Mouse (Mus musculus) stomach, postnatal 0 days (tissue): ENCODE measurements around the gene Grn. TPM values are rescaled to one million over a fixed set of nuclear protein-coding genes. Genes with fewer than 3 reads are reported as not detected.
A peak's percentile ranks its signal among the peaks of the same experiment; 100 is the strongest.

ENCODE experiments used
- ATAC-seq: fragments of 200-750 bp; cut with Nextera tagmentation; 2 replicates; pipeline ENCODE4 v1.8.0; 2017; ENCODE audit not compliant: low FRiP score, low TSS enrichment
- DNase-seq: peaks from one replicate; pipeline ENCODE4 v3.0.0-alpha.2; 2016; ENCODE audit warnings: low spot score
- H3K27ac ChIP-seq: fragments of 300-500 bp; sonication (generic); replicated peaks from 2 replicates; pipeline ENCODE4 v1.5.1; 2014; ENCODE audit warnings: mild to moderate bottlenecking, control low read depth
- H3K27me3 ChIP-seq: fragments of 300-500 bp; sonication (generic); 2 replicates; pipeline ENCODE4 v1.6.1; 2014; ENCODE audit warnings: low read length; ENCODE audit not compliant: control insufficient read depth, insufficient read depth
- H3K36me3 ChIP-seq: fragments of 300-500 bp; sonication (generic); 2 replicates; pipeline ENCODE4 v1.6.1; 2014; ENCODE audit warnings: low read length, mixed read lengths; ENCODE audit not compliant: control insufficient read depth, insufficient read depth
- H3K4me1 ChIP-seq: fragments of 300-500 bp; sonication (generic); replicated peaks from 2 replicates; pipeline ENCODE4 v1.6.1; 2014; ENCODE audit warnings: antibody characterized with exemption; ENCODE audit not compliant: control insufficient read depth, insufficient read depth
- H3K4me2 ChIP-seq: fragments of 300-500 bp; sonication (generic); replicated peaks from 2 replicates; pipeline ENCODE4 v1.6.1; 2014; ENCODE audit warnings: low read depth, mild to moderate bottlenecking, control low read depth, moderate library complexity
- H3K4me3 ChIP-seq: fragments of 300-500 bp; sonication (generic); 2 replicates; pipeline ENCODE4 v1.5.1; 2014; ENCODE audit warnings: low read depth, low read length, control low read depth
- H3K9ac ChIP-seq: fragments of 300-500 bp; sonication (generic); 2 replicates; pipeline ENCODE4 v1.6.1; 2014; ENCODE audit warnings: mild to moderate bottlenecking, low read length, control low read depth, mixed read lengths
- H3K9me3 ChIP-seq: fragments of 300-500 bp; sonication (generic); 2 replicates; pipeline ENCODE4 v1.6.1; 2016; ENCODE audit warnings: low read length; ENCODE audit not compliant: control insufficient read depth
- CTCF ChIP-seq: IDR thresholded peaks from 2 replicates; pipeline ENCODE4 v1.5.1; 2016; ENCODE audit warnings: antibody characterized with exemption, low read depth, mild to moderate bottlenecking, moderate library complexity
- EP300 ChIP-seq: optimal IDR thresholded peaks from 2 replicates; pipeline ENCODE3; 2016; ENCODE audit warnings: antibody characterized with exemption
- WGBS: fragments of 180-500 bp; shearing (Covaris S2); extraction: QIAGEN DNeasy Blood & Tissue Kit; methylation state at CpG from one replicate; pipeline ENCODE4 v1.1.7; 2014; 5-methylcytosine and 5-hydroxymethylcytosine counted together
- polyA plus RNA-seq: library from polyadenylated mRNA; unstranded; fragments of >200 nt; fragmentation: Nextera tagmentation; extraction: Ambion mirVana; gene quantifications from 2 replicates; pipeline ENCODE4 v1.2.1, GENCODE M21; 2015

Gene Grn
- polyA plus RNA-seq, 1 experiment from 2014 or later, result 126 TPM

DNA sequence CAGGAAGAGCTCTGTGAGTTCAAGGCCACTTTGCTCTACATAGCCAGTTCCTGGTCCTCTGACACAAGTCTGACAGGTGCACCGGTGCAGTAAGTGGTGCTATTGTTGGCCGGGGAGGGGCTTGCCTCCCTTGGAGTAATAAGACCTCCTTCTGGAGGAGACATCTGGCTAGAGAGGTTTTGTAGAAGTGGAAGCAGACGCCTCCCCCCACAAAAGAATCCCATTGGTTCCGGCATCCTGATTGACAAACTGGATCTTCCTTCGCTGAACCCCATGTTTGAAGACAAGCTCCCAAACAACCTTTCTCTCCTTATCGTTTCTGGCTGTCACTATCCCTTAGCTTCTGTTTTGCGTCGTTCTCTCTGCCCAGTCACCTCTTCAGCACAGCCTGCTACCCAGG, 18.2 kb downstream of the Grn start:
- 23% methylated on average over 8 of the region's 8 CpGs for WGBS
- Histone ChIP-seq H3K4me3 (no peak overlapping the region), H3K27me3 (no peaks in the 10 kb centered on the region), H3K36me3 (no peaks in the 10 kb centered on the region), H3K27ac (peak overlapping the region; percentile 31), H3K4me1 (peaks cover 15% of the 10 kb centered on the region), H3K9me3 (no peaks in the 10 kb centered on the region), H3K4me2 (0 out of 2 replicates have a peak overlapping the region, but pooled peaks have one; percentile 96), H3K9ac (no peak overlapping the region)
- ATAC-seq (no peak), DNase-seq (no peak)
- TF ChIP-seq CTCF (no peak), EP300 (no peak)

DNA sequence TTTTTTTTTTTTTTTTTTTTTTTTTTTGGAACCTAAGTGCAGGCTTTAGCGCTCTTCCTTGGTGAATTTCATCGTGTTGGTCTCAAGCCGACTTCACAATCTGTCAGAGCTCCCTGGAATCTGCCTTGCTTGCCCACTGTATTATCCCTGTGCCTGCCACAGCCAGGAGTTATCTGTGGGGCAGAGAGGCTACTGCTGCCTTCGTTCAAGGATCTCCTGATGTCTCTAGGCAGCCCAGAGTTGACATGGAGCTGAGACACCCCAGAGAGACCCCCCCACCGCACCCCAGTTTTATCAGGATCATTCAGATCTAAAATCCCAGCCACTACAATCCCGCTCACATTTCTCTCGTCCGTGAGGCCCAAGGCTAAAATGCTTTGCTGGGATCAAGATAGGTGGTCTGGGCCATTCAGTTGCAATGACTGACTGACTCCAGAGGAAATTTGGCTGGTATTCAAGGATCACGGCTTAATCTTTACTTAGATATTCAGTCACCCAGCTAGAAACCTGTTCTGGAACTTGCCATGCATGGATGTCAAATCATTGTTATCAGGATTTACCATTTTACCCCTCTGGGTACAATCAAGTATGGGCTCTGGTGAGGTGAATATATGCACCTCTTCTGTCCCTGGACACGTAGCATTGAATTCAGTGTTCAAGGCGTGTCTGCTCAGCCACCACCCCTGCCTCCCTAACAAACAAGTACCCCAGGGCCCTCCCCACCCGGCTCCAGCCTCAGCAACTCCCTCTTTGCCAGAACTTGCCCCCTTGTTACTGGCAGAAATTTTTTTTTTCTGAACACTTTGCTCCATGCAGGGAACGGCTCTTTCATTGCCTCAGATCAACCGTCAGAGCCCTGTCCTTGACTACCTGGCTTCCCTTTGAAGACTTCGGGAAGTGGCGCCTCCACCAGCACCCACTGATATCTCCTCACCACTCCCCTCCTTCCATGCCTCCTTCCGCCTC, 19.2 kb downstream of the Grn start:
- Histone ChIP-seq H3K27ac (peak overlapping the region; percentile 58), H3K9ac (no peak overlapping the region), H3K27me3 (no peaks in the 10 kb centered on the region), H3K9me3 (no peaks in the 10 kb centered on the region), H3K4me3 (no peak overlapping the region), H3K4me1 (peaks cover 15% of the 10 kb centered on the region), H3K36me3 (no peaks in the 10 kb centered on the region), H3K4me2 (no peak overlapping the region)
- DNase-seq (no peak), ATAC-seq (no peak)
- WGBS, result 32% methylated on average over 17 of the region's 17 CpGs
- TF ChIP-seq CTCF, result no peak
- peak; percentile 66 for TF ChIP-seq EP300

DNA sequence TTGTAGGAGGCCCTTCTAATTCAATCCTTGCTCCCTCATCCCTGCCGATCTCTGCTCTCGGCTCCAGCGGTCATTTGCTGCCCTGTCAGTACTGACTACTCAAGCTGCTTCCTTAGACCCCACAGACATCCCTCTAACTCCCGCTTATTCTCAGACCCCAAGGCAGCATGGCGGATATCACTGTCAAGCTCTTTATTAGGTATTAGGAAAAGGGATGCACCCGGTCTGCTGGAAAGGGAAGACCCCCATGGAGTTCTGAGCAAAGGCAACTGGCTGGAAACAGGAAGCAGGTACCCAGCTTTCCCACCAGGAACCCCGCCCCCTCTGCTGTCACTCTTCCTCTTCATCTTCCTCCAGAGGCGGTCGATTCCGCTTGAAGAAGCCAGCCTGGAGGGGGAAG, 23.0 kb downstream of the Grn start:
- H3K36me3 ChIP-seq, result no peaks in the 10 kb centered on the region
- H3K27ac ChIP-seq, result no peak overlapping the region
- no peak overlapping the region for H3K9ac ChIP-seq
- 35% methylated on average over 10 of the region's 10 CpGs for WGBS
- TF ChIP-seq CTCF (no peak), EP300 (no peak)
- peaks cover 2% of the 10 kb centered on the region; the same call in 1 of the 2 replicates for H3K4me1 ChIP-seq
- DNase-seq (no peak), ATAC-seq (no peak)
- H3K4me2 ChIP-seq, result no peak overlapping the region
- no peak overlapping the region for H3K4me3 ChIP-seq
- H3K9me3 ChIP-seq, result no peaks in the 10 kb centered on the region
- H3K27me3 ChIP-seq, result no peaks in the 10 kb centered on the region

GRCm38 (mm10) chr11:102455740-102456396, 25.8 kb downstream of the Grn start:
- H3K27me3 ChIP-seq, result no peaks in the 10 kb centered on the region
- peak overlapping the region; percentile 70 for H3K4me2 ChIP-seq
- H3K36me3 ChIP-seq, result no peaks in the 10 kb centered on the region
- DNase-seq (peak; percentile 93), ATAC-seq (peak; percentile 84)
- H3K9ac ChIP-seq, result peak overlapping the region; percentile 56
- peak overlapping the region; percentile 67 for H3K27ac ChIP-seq
- H3K4me1 ChIP-seq, result no peaks in the 10 kb centered on the region; the same call in 1 of the 2 replicates
- peak overlapping the region; percentile 51 for H3K4me3 ChIP-seq
- no peaks in the 10 kb centered on the region for H3K9me3 ChIP-seq
- 0% methylated on average over 37 of the region's 40 CpGs for WGBS
- TF ChIP-seq EP300 (no peak), CTCF (peak; percentile 65)

DNA sequence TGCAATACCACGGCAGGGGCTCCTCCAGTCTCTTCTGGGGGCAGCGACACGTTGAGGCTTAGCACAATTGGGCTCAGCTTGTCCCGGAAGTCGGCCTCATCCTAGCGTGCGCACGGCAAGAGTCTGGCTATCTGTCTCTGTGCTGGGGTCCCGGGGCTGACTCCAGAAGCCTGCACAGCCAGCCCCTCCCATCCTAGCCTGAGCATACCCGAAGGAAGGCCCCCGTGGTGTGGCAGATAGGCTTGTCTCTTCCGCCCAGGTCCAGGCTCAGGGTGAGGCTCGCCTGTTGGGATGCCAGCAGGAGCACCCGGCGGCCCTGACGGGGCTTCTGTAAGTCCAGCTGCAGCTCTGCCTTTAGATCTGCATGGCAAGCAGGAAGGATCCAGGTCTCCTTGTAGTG, 30.4 kb downstream of the Grn start:
- Histone ChIP-seq H3K9ac (no peak overlapping the region), H3K4me1 (no peaks in the 10 kb centered on the region; the same call in 1 of the 2 replicates), H3K9me3 (no peaks in the 10 kb centered on the region), H3K4me3 (no peak overlapping the region), H3K36me3 (no peaks in the 10 kb centered on the region), H3K4me2 (no peak overlapping the region), H3K27ac (no peak overlapping the region), H3K27me3 (no peaks in the 10 kb centered on the region)
- ATAC-seq (no peak), DNase-seq (no peak)
- 56% methylated on average over 16 of the region's 16 CpGs for WGBS
- no peak for TF ChIP-seq CTCF
- TF ChIP-seq EP300, result no peak

DNA sequence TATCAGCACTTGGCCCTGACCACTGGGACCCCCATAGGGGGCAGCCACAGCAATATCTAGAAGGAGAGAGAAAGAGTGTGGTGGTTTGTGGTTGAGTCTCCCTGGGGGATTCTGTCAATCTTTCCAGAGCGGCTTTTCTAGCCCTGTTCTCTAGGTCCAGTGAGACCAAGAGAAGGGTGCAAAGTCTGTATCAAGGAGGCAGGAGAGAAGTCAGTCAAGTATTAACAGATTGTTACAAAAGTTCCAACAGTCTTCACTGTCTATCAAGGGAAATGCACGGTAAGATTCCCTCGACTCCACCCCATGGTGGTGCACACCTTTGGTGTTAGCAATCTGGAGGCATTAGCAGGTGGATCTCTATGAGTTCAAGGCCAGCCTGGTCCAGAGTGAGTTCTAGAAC, 31.6 kb downstream of the Grn start:
- Histone ChIP-seq H3K4me2 (no peak overlapping the region), H3K4me1 (0 out of 2 replicates have a peak, but pooled peaks cover 2% of the 10 kb centered on the region), H3K27ac (no peak overlapping the region), H3K36me3 (no peaks in the 10 kb centered on the region), H3K4me3 (no peak overlapping the region), H3K27me3 (no peaks in the 10 kb centered on the region), H3K9ac (no peak overlapping the region), H3K9me3 (no peaks in the 10 kb centered on the region)
- TF ChIP-seq EP300 (no peak), CTCF (no peak)
- no peak for DNase-seq
- ATAC-seq, result no peak
- WGBS, result 80% methylated on average over 3 of the region's 3 CpGs
